Mouse (Mus musculus): Measurements from ENCODE around the gene Slc27a2. TPM values are rescaled to one million over a fixed set of nuclear protein-coding genes. Genes with fewer than 3 reads are reported as not detected.
"Not testable (repeated sequence)": the region's sequence is repeated elsewhere in the genome, so short reads cannot be mapped to it uniquely, and the experiment has no call there.

Gene Slc27a2
- polyA plus RNA-seq (2012; rRNA removed): 12.4 and 28.5 TPM in 2 replicates

- DNase-seq (ENCODE audit: low read depth, low spot score): no peak
- 4% methylated on average over 61 of the region's 61 CpGs for WGBS
Observed at GRCm38 (mm10) chr2:126552357-126553290, at the start of gene Slc27a2. Gene Slc27a2, plus strand, starts transcription at chr2:126552407.

- no peak for DNase-seq (ENCODE audit: low read depth, low spot score)
- WGBS: 67% methylated on average over 1 of the region's 1 CpGs
Observed at GRCm38 (mm10) chr2:126505156-126505555, 47.1 kb upstream of the Slc27a2 start.

GRCm38 (mm10) chr2:126507477-126507876, 44.7 kb upstream of the Slc27a2 start:
- WGBS: 87% methylated on average over 5 of the region's 5 CpGs

GRCm38 (mm10) chr2:126508228-126508627, 44.0 kb upstream of the Slc27a2 start:
- no peak for DNase-seq (ENCODE audit: low read depth, low spot score)
- 49% methylated on average over 1 of the region's 1 CpGs for WGBS

More at GRCm38 (mm10) chr2:126507477-126507876, 44.7 kb upstream of the Slc27a2 start:
- no peak for DNase-seq (ENCODE audit: low read depth, low spot score)

- 65% methylated on average over 6 of the region's 6 CpGs for WGBS
- DNase-seq (ENCODE audit: low read depth, low spot score): no peak
Observed at GRCm38 (mm10) chr2:126515069-126515826, 37.0 kb upstream of the Slc27a2 start.

GRCm38 (mm10) chr2:126519872-126520581, 32.2 kb upstream of the Slc27a2 start:
- DNase-seq (ENCODE audit: low read depth, low spot score): no peak
- WGBS: 43% methylated on average over 11 of the region's 11 CpGs

- DNase-seq (ENCODE audit: low read depth, low spot score): peak; percentile 27
- WGBS: 14% methylated on average over 7 of the region's 7 CpGs
Observed at GRCm38 (mm10) chr2:126520828-126521227, 31.4 kb upstream of the Slc27a2 start.

GRCm38 (mm10) chr2:126521471-126521870, 30.7 kb upstream of the Slc27a2 start:
- no peak for DNase-seq (ENCODE audit: low read depth, low spot score)
- WGBS: 65% methylated on average over 10 of the region's 10 CpGs

- DNase-seq (ENCODE audit: low read depth, low spot score): no peak
- 60% methylated on average over 8 of the region's 8 CpGs for WGBS
Observed at GRCm38 (mm10) chr2:126522056-126522455, 30.2 kb upstream of the Slc27a2 start.

GRCm38 (mm10) chr2:126523101-126523745, 29.0 kb upstream of the Slc27a2 start:
- WGBS: 44% methylated on average over 5 of the region's 5 CpGs

GRCm38 (mm10) chr2:126524271-126524670, 27.9 kb upstream of the Slc27a2 start:
- 89% methylated on average over 2 of the region's 2 CpGs for WGBS
- no peak for DNase-seq (ENCODE audit: low read depth, low spot score)

More at GRCm38 (mm10) chr2:126523101-126523745, 29.0 kb upstream of the Slc27a2 start:
- DNase-seq (ENCODE audit: low read depth, low spot score): not testable (repeated sequence)

- 81% methylated on average over 8 of the region's 8 CpGs for WGBS
- no peak for DNase-seq (ENCODE audit: low read depth, low spot score)
Observed at GRCm38 (mm10) chr2:126527461-126527860, 24.7 kb upstream of the Slc27a2 start.

GRCm38 (mm10) chr2:126530581-126530980, 21.6 kb upstream of the Slc27a2 start:
- no peak for DNase-seq (ENCODE audit: low read depth, low spot score)
- 78% methylated on average over 3 of the region's 3 CpGs for WGBS

- no peak for DNase-seq (ENCODE audit: low read depth, low spot score)
Observed at GRCm38 (mm10) chr2:126537654-126538053, 14.6 kb upstream of the Slc27a2 start.

- no peak for DNase-seq (ENCODE audit: low read depth, low spot score)
- 61% methylated on average over 6 of the region's 6 CpGs for whole genome bisulfite sequencing
Observed at GRCm38 (mm10) chr2:126540390-126540925, 11.7 kb upstream of the Slc27a2 start.

- 87% methylated on average over 5 of the region's 5 CpGs for WGBS
Observed at GRCm38 (mm10) chr2:126542211-126542610, 10.0 kb upstream of the Slc27a2 start.

GRCm38 (mm10) chr2:126545297-126545696, 6.9 kb upstream of the Slc27a2 start:
- 36% methylated on average over 5 of the region's 5 CpGs for WGBS
- DNase-seq (ENCODE audit: low read depth, low spot score): no peak

More at GRCm38 (mm10) chr2:126542211-126542610, 10.0 kb upstream of the Slc27a2 start:
- no peak for DNase-seq (ENCODE audit: low read depth, low spot score)

- 43% methylated on average over 3 of the region's 3 CpGs for WGBS
- no peak for DNase-seq (ENCODE audit: low read depth, low spot score)
Observed at GRCm38 (mm10) chr2:126546392-126546791, 5.8 kb upstream of the Slc27a2 start.

- 48% methylated on average over 7 of the region's 7 CpGs for WGBS
- DNase-seq (ENCODE audit: low read depth, low spot score): no peak
Observed at GRCm38 (mm10) chr2:126549681-126550080, 2.5 kb upstream of the Slc27a2 start.
